Mouse (Mus musculus) kidney, adult 2 months (tissue): ENCODE measurements around the gene Ell. TPM values are rescaled to one million over a fixed set of nuclear protein-coding genes. Genes with fewer than 3 reads are reported as not detected.

Source experiments
- DNase-seq: peaks from one replicate; pipeline ENCODE4 v3.0.0; 2021
- H3K27ac ChIP-seq: fragments of 200-500 bp; 2 replicates; pipeline ENCODE4 v1.5.1; 2012; ENCODE audit warnings: low read depth, low read length, control low read depth, inconsistent platforms; ENCODE audit not compliant: insufficient read depth
- H3K27me3 ChIP-seq: fragments of 200-500 bp; replicated peaks from 2 replicates; pipeline ENCODE4 v1.6.1; 2012; ENCODE audit warnings: mild to moderate bottlenecking, moderate library complexity, low read length, inconsistent platforms; ENCODE audit not compliant: control insufficient read depth, insufficient read depth
- H3K36me3 ChIP-seq: fragments of 200-500 bp; 2 replicates; pipeline ENCODE4 v1.6.1; 2012; ENCODE audit warnings: mild to moderate bottlenecking, moderate library complexity, low read length, inconsistent platforms; ENCODE audit not compliant: control insufficient read depth, insufficient read depth
- H3K4me1 ChIP-seq: fragments of 200-500 bp; 2 replicates; pipeline ENCODE4 v1.6.1; 2011; ENCODE audit warnings: low read length; ENCODE audit not compliant: control insufficient read depth, insufficient read depth
- H3K4me3 ChIP-seq: fragments of 200-500 bp; 2 replicates; pipeline ENCODE4 v1.5.1; 2011; ENCODE audit warnings: mild to moderate bottlenecking, low read depth, low read length, control low read depth; ENCODE audit not compliant: insufficient read depth
- CTCF ChIP-seq: fragments of 200-500 bp; conservative IDR thresholded peaks from 2 replicates; pipeline ENCODE4 v1.5.1; 2011; ENCODE audit warnings: low read depth, mild to moderate bottlenecking, control low read depth, low read length, moderate library complexity, mixed read lengths; ENCODE audit not compliant: insufficient read depth, insufficient read length
- POLR2A ChIP-seq: fragments of 200-500 bp; IDR thresholded peaks from one replicate; pipeline ENCODE4 v1.6.1; 2011; ENCODE audit warnings: low read depth, low read length, control low read depth
- WGBS: fragments of 180-500 bp; shearing (Covaris S2); methylation state at CpG from one replicate; pipeline ENCODE4 v1.1.7; 2018; 5-methylcytosine and 5-hydroxymethylcytosine counted together
- polyA plus RNA-seq: library from polyadenylated mRNA; depleted of rRNA; stranded (reverse); fragments of >200 nt; gene quantifications from 2 replicates; pipeline ENCODE4 v1.2.3, GENCODE M21; 2012

Ell gene
- polyA plus RNA-seq, 1 experiment, result 16.4 TPM

GRCm38 (mm10) chr8:70609849-70610795 lies 70.9 kb downstream of the Ell start:
- under 1% methylated on average over 44 of the region's 45 CpGs for WGBS
- no peaks in the 10 kb centered on the region for H3K27me3 ChIP-seq
- TF ChIP-seq CTCF (no peak), POLR2A (no peak)
- H3K36me3 ChIP-seq, result no peaks in the 10 kb centered on the region
- peak overlapping the region; percentile 99 for H3K27ac ChIP-seq
- H3K4me1 ChIP-seq, result peaks cover 11% of the 10 kb centered on the region; the same call in 1 of the 2 replicates
- peak; percentile 95 for DNase-seq
- H3K4me3 ChIP-seq, result peak overlapping the region; percentile 61

- Histone ChIP-seq H3K4me1 (peaks cover 11% of the 10 kb centered on the region; the same call in 1 of the 2 replicates), H3K27ac (peak overlapping the region; percentile 68), H3K4me3 (peak overlapping the region; percentile 52), H3K27me3 (no peaks in the 10 kb centered on the region), H3K36me3 (no peaks in the 10 kb centered on the region)
- DNase-seq, result peak; percentile 82
- peak; percentile 78 for TF ChIP-seq CTCF
- TF ChIP-seq POLR2A, result no peak
- under 1% methylated on average over 54 of the region's 54 CpGs for WGBS
These were observed 71.8 kb downstream of the Ell start for GRCm38 (mm10) chr8:70610796-70611771.

DNA sequence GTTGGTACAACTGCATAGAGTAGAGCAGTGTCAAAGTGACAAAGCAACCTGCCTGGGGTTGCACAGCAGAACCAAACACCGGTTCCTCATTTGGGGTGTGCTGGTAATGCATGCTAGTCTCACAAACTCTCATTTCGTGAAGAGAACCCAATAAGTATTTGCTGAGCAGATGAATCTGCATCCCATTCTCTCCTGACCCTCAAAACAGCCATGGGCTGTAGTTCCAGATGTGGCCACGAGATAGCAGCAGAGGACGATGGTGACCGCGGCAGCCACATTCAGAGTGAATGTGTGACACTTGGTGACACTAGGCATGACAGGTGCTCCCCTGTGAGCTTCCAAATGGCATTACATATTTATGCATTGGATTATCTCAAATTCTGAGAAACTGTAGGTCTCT lies 72.6 kb downstream of the Ell start:
- DNase-seq, result peak; percentile 89
- Histone ChIP-seq H3K4me3 (peak overlapping the region; percentile 52; the same call in 1 of the 2 replicates), H3K27ac (peak overlapping the region; percentile 68), H3K27me3 (no peaks in the 10 kb centered on the region), H3K36me3 (no peaks in the 10 kb centered on the region), H3K4me1 (peaks cover 11% of the 10 kb centered on the region; the same call in 1 of the 2 replicates)
- whole genome bisulfite sequencing, result 0% methylated on average over 6 of the region's 6 CpGs
- TF ChIP-seq POLR2A, result no peak
- TF ChIP-seq CTCF, result peak; percentile 98

- no peak for TF ChIP-seq POLR2A
- no peak for TF ChIP-seq CTCF
- no peak for DNase-seq
- Histone ChIP-seq H3K27me3 (no peaks in the 10 kb centered on the region), H3K4me1 (peaks cover 11% of the 10 kb centered on the region; the same call in 1 of the 2 replicates), H3K36me3 (no peaks in the 10 kb centered on the region), H3K27ac (no peak overlapping the region), H3K4me3 (no peak overlapping the region)
- 19% methylated on average over 1 of the region's 1 CpGs for WGBS
These were observed 74.5 kb downstream of the Ell start for GRCm38 (mm10) chr8:70613763-70614162.

- TF ChIP-seq POLR2A, result no peak
- no peak for TF ChIP-seq CTCF
- H3K4me1 ChIP-seq, result peaks cover 6% of the 10 kb centered on the region; the same call in 1 of the 2 replicates
- no peak overlapping the region for H3K4me3 ChIP-seq
- no peak overlapping the region for H3K27ac ChIP-seq
- no peaks in the 10 kb centered on the region for H3K36me3 ChIP-seq
- H3K27me3 ChIP-seq, result no peaks in the 10 kb centered on the region
- 54% methylated on average over 5 of the region's 5 CpGs for WGBS
- DNase-seq, result no peak
These were observed 75.2 kb downstream of the Ell start for GRCm38 (mm10) chr8:70614469-70614868.

DNA sequence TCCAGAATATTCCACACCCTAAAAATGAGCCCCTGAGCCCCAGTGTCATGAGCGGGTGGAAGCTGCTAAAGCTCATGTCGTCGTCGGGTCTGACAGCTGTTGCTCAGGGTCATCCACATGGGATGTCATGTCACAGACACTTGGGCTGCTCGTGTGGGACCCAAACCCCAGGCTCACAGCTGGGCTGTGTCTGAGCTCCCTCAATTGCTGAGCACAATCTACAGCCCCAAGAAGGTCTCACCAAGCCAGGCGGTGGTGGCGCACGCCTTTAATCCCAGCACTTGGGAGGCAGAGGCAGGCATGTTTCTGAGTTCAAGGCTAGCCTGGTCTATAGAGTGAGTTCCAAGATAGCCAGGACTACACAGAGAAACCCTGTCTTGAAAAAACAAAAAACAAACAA lies 76.0 kb downstream of the Ell start:
- Histone ChIP-seq H3K27ac (no peak overlapping the region), H3K4me3 (no peak overlapping the region), H3K4me1 (peaks cover 6% of the 10 kb centered on the region; the same call in 1 of the 2 replicates), H3K27me3 (no peaks in the 10 kb centered on the region), H3K36me3 (no peaks in the 10 kb centered on the region)
- TF ChIP-seq POLR2A (no peak), CTCF (no peak)
- WGBS, result 92% methylated on average over 8 of the region's 8 CpGs
- DNase-seq, result no peak
